Mouse (Mus musculus) G1E (cell line): Measurements from ENCODE around the gene Il20rb.

ENCODE experiments used
- CTCF ChIP-seq: IDR thresholded peaks from 2 replicates; pipeline ENCODE4 v1.5.1; 2012; ENCODE audit warnings: low read depth, low read length, inconsistent platforms, mixed read lengths
- GATA1 ChIP-seq: IDR thresholded peaks from 2 replicates; pipeline ENCODE4 v1.6.1; 2012; ENCODE audit warnings: borderline replicate concordance, low read length, inconsistent platforms, mixed read lengths
- GATA2 ChIP-seq: IDR thresholded peaks from 2 replicates; pipeline ENCODE4 v1.6.1; 2012; ENCODE audit warnings: low read depth, low read length, inconsistent platforms, borderline replicate concordance
- POLR2AphosphoS5 ChIP-seq: IDR thresholded peaks from 2 replicates; pipeline ENCODE4 v1.6.1; 2012; ENCODE audit warnings: low read depth, low read length, inconsistent platforms; ENCODE audit not compliant: insufficient replicate concordance
- TAL1 ChIP-seq: conservative IDR thresholded peaks from 2 replicates; pipeline ENCODE4 v1.6.1; 2012; ENCODE audit warnings: low read depth, low read length, inconsistent platforms, mixed read lengths

GRCm38 (mm10) chr9:100416299-100416698 lies 70.3 kb downstream of the Il20rb start:
- TF ChIP-seq CTCF (no peak), GATA1 (no peak), POLR2AphosphoS5 (no peak), TAL1 (no peak), GATA2 (no peak)
